Mouse (Mus musculus) liver, embryonic 14 days (tissue): ENCODE data around the gene Oas1c. TPM values are rescaled to one million over a fixed set of nuclear protein-coding genes. Genes with fewer than 3 reads are reported as not detected.

Source experiments
- polyA plus RNA-seq: library from polyadenylated mRNA; depleted of rRNA; stranded (reverse); fragments of >200 nt; gene quantifications from 2 replicates; pipeline ENCODE4 v1.2.3, GENCODE M21; 2012; rRNA removed

Oas1c gene
- 0.15 and 0.44 TPM in 2 replicates for polyA plus RNA-seq

GRCm38 (mm10) chr5:120811951-120812819 lies at the start of gene Oas1c:
Gene Oas1c, minus strand, starts transcription at chr5:120812514.

GRCm38 (mm10) chr5:120861121-120861520 lies 48.8 kb upstream of the Oas1c start, which contains the start of gene Oas1h:
Gene Oas1h, plus strand, starts transcription at chr5:120861421.

DNA sequence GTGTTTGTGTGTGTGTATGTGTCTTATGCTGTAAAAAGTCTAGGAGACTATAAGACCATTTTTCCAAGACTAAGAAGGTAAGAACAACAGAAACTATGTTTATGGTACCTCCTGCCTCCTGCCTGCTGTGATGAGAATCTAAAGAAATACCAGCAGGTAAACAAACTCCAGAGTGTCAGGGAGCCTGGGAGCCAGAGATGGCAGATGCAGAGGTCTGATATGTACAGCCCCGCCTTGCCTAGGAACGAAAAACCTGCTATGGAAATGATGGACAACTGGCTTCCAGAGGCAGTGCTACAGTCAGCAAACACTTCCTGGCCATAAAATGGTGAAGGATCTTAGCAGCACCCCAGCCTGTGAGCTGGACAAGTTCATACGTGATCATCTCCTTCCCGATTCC lies 34.8 kb upstream of the Oas1c start, which contains the start of gene Oas1f:
Gene Oas1f (plus strand): TSS at position 301 of the 400 bp plus-strand sequence.

DNA sequence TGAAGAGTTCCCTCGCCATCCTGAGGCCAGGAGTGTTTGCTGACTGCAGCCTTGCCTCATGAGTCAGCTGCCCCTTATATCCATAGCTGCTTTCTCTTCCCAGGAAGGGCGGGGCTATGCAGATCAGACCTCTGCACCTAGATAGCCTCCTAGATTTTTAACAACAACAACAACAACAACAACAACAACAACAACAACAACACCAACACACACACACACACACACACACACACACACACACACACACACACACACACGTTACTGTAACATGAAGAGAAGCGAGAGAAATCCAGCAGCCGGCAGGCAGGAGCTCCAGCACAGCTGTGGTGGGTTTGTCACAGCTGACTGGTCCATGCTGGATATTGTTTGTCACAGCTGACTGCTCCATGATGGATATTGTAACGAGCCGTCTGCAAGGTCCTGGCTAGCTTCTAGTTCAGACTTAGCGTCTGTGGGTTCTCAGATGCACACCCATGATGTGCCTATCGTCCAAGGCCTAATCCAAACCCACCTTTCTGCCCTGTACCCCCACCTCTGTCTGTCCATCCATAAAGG lies 16.8 kb downstream of the Oas1c start, which contains the start of gene Oas1e:
Gene Oas1e (minus strand): TSS at position 51 of the 555 bp plus-strand sequence.

GRCm38 (mm10) chr5:120777478-120777877 lies 34.8 kb downstream of the Oas1c start, which contains the start of gene Oas3:
Gene Oas3, minus strand, starts transcription at chr5:120777661.

Other genes starting within 250 kb of the Oas1c start
- gene Tpcn1, start 223.8 kb downstream of the Oas1c start, polyA plus RNA-seq = 15.0 and 18.2 TPM in 2 replicates
- 2.0 and 2.3 TPM in 2 replicates for gene Iqcd, start 223.5 kb downstream of the Oas1c start, polyA plus RNA-seq
- 4.2 and 5.6 TPM in 2 replicates for gene Rita1, start 199.9 kb downstream of the Oas1c start, polyA plus RNA-seq
- 12.0 and 12.6 TPM in 2 replicates for gene Ddx54, start 199.8 kb downstream of the Oas1c start, polyA plus RNA-seq
- not detected in 2 replicates for gene Cfap73, start 178.3 kb downstream of the Oas1c start, polyA plus RNA-seq
- 0.07 and 0.08 TPM in 2 replicates for gene Rasal1, start 163.7 kb downstream of the Oas1c start, polyA plus RNA-seq
- 0.03 and 0.15 TPM in 2 replicates for gene Dtx1, start 100.6 kb downstream of the Oas1c start, polyA plus RNA-seq
- 1.3 and 2.1 TPM in 2 replicates for gene Oas2, start 62.7 kb downstream of the Oas1c start, polyA plus RNA-seq
- gene Oas3, start 34.9 kb downstream of the Oas1c start, polyA plus RNA-seq = 0.19 and 1.0 TPM in 2 replicates
- gene Oas1e, start 17.0 kb downstream of the Oas1c start, polyA plus RNA-seq = 0.01 TPM in 1 of 2 replicates, not detected in the other
- not detected in 2 replicates for gene Oas1f, start 34.9 kb upstream of the Oas1c start, polyA plus RNA-seq
- gene Oas1h, start 48.9 kb upstream of the Oas1c start, polyA plus RNA-seq = not detected in 2 replicates
- 0.72 and 1.6 TPM in 2 replicates for gene Oas1g, start 75.1 kb upstream of the Oas1c start, polyA plus RNA-seq
- 2.2 and 4.4 TPM in 2 replicates for gene Oas1a, start 95.0 kb upstream of the Oas1c start, polyA plus RNA-seq
- not detected in 2 replicates for gene Oas1d, start 102.0 kb upstream of the Oas1c start, polyA plus RNA-seq
- gene Rph3a, start 197.6 kb upstream of the Oas1c start, polyA plus RNA-seq = under 0.01 TPM in 1 of 2 replicates, not detected in the other